Mouse (Mus musculus) MEL (cell line): ENCODE results near the gene Polr2e. TPM values are rescaled to one million over a fixed set of nuclear protein-coding genes. Genes with fewer than 3 reads are reported as not detected.

ENCODE experiments used
- DNase-seq: peaks from one replicate; pipeline ENCODE4 v3.0.0; 2011; ENCODE audit warnings: low read depth, low spot score
- H3K27ac ChIP-seq: 2 replicates; pipeline ENCODE4 v1.5.1; 2012; ENCODE audit warnings: low read depth, mild to moderate bottlenecking, control low read depth, low read length, moderate library complexity; ENCODE audit not compliant: control insufficient read depth
- H3K27me3 ChIP-seq, 2 experiments: fragments of 150-350 bp in 1 of 2; sonication (generic) in 1 of 2; 2 replicates each; pipeline ENCODE4 v1.6.1; 2012; ENCODE audit warnings: low read length in 2 of 2, mild to moderate bottlenecking in 2 of 2, improper control_type of control experiment in 1 of 2, moderate library complexity in 1 of 2; ENCODE audit not compliant: insufficient read depth in 2 of 2, control insufficient read depth in 1 of 2
- H3K36me3 ChIP-seq, 2 experiments: 2 replicates each; pipeline ENCODE4 v1.6.1; 2012 to 2014; ENCODE audit warnings: low read length in 2 of 2, improper control_type of control experiment in 1 of 2, inconsistent platforms in 1 of 2, mild to moderate bottlenecking in 1 of 2; ENCODE audit not compliant: insufficient read depth in 2 of 2, control insufficient read depth in 1 of 2
- H3K4me1 ChIP-seq, 2 experiments: fragments of 150-350 bp in 1 of 2; sonication (generic) in 1 of 2; 2 replicates each; pipeline ENCODE4 v1.6.1; 2012; ENCODE audit warnings: low read length in 2 of 2, improper control_type of control experiment in 1 of 2, mild to moderate bottlenecking in 1 of 2; ENCODE audit not compliant: insufficient read depth in 2 of 2, control insufficient read depth in 1 of 2
- H3K4me3 ChIP-seq, 2 experiments: fragments of 150-350 bp in 1 of 2; sonication (generic) in 1 of 2; 2 replicates each; pipeline ENCODE4 v1.5.1; 2012; ENCODE audit warnings: low read depth in 2 of 2, low read length in 2 of 2, mild to moderate bottlenecking in 2 of 2, moderate library complexity in 2 of 2, control low read depth in 1 of 2, improper control_type of control experiment in 1 of 2; ENCODE audit not compliant: control insufficient read depth in 1 of 2, insufficient read depth in 1 of 2
- H3K79me2 ChIP-seq: 2 replicates; pipeline ENCODE4 v1.6.1; 2012; ENCODE audit warnings: mild to moderate bottlenecking, low read length, moderate library complexity; ENCODE audit not compliant: control insufficient read depth, poor library complexity, insufficient read depth
- H3K9ac ChIP-seq: 2 replicates; pipeline ENCODE4 v1.6.1; 2012; ENCODE audit warnings: low read depth, mild to moderate bottlenecking, control low read depth, low read length, moderate library complexity; ENCODE audit not compliant: control insufficient read depth, poor library complexity, severe bottlenecking
- H3K9me3 ChIP-seq: fragments of 150-350 bp; sonication (generic); replicated peaks from 2 replicates; pipeline ENCODE4 v1.6.1; 2012; ENCODE audit warnings: mild to moderate bottlenecking, low read length, improper control_type of control experiment, moderate library complexity; ENCODE audit not compliant: insufficient read depth
- CHD1 ChIP-seq: IDR thresholded peaks from 2 replicates; pipeline ENCODE4 v1.6.1; 2012; ENCODE audit warnings: low read depth, mild to moderate bottlenecking, inconsistent platforms, low read length, improper control_type of control experiment
- CHD2 ChIP-seq: IDR thresholded peaks from 2 replicates; pipeline ENCODE4 v1.6.1; 2011; ENCODE audit warnings: low read length, improper control_type of control experiment
- CTCF ChIP-seq, 3 experiments: IDR thresholded peaks in 2 of 3; conservative IDR thresholded peaks in 1 of 3; 2 replicates each; pipeline ENCODE4 v1.5.1; 2011 to 2012; ENCODE audit warnings: low read length in 3 of 3, low read depth in 2 of 3, mild to moderate bottlenecking in 2 of 3, improper control_type of control experiment in 1 of 3, inconsistent platforms in 1 of 3, mixed read lengths in 1 of 3, moderate library complexity in 1 of 3; ENCODE audit not compliant: control insufficient read depth in 1 of 3, insufficient read depth in 1 of 3, poor library complexity in 1 of 3, severe bottlenecking in 1 of 3
- E2F4 ChIP-seq: IDR thresholded peaks from 2 replicates; pipeline ENCODE4 v1.6.1; 2011; ENCODE audit warnings: low read depth, low read length, improper control_type of control experiment, borderline replicate concordance
- ELF1 ChIP-seq: IDR thresholded peaks from 2 replicates; pipeline ENCODE4 v1.6.1; 2014; ENCODE audit warnings: low read depth, mild to moderate bottlenecking, inconsistent platforms, low read length, improper control_type of control experiment, moderate library complexity
- EP300 ChIP-seq, 2 experiments: IDR thresholded peaks; 2 replicates each; pipeline ENCODE4 v1.6.1; 2011; ENCODE audit warnings: improper control_type of control experiment in 2 of 2, low read length in 2 of 2, low read depth in 1 of 2, mild to moderate bottlenecking in 1 of 2
- ETS1 ChIP-seq: IDR thresholded peaks from 2 replicates; pipeline ENCODE4 v1.6.1; 2012; ENCODE audit warnings: low read depth, mild to moderate bottlenecking, inconsistent platforms, low read length, improper control_type of control experiment, moderate library complexity
- GABPA ChIP-seq: IDR thresholded peaks from 2 replicates; pipeline ENCODE4 v1.6.1; 2012; ENCODE audit warnings: low read depth, mild to moderate bottlenecking, inconsistent platforms, low read length, improper control_type of control experiment, moderate library complexity
- GATA1 ChIP-seq: IDR thresholded peaks from 2 replicates; pipeline ENCODE4 v1.6.1; 2011; ENCODE audit warnings: low read depth, low read length, improper control_type of control experiment
- HCFC1 ChIP-seq: IDR thresholded peaks from 2 replicates; pipeline ENCODE4 v1.6.1; 2012; ENCODE audit warnings: low read depth, mild to moderate bottlenecking, inconsistent platforms, low read length, improper control_type of control experiment, moderate library complexity
- JUND ChIP-seq: IDR thresholded peaks from 2 replicates; pipeline ENCODE4 v1.6.1; 2011; ENCODE audit warnings: low read depth, mild to moderate bottlenecking, improper control_type of control experiment, low read length
- KAT2A ChIP-seq: conservative IDR thresholded peaks from 2 replicates; pipeline ENCODE4 v1.6.1; 2012; ENCODE audit warnings: low read depth, low read length, improper control_type of control experiment, inconsistent platforms
- MAFK ChIP-seq: IDR thresholded peaks from 2 replicates; pipeline ENCODE4 v1.6.1; 2011; ENCODE audit warnings: low read depth, mild to moderate bottlenecking, low read length, improper control_type of control experiment, borderline replicate concordance
- MAX ChIP-seq: IDR thresholded peaks from 2 replicates; pipeline ENCODE4 v1.6.1; 2011; ENCODE audit warnings: low read length, improper control_type of control experiment
- MAZ ChIP-seq: IDR thresholded peaks from 2 replicates; pipeline ENCODE4 v1.6.1; 2012; ENCODE audit warnings: low read depth, mild to moderate bottlenecking, inconsistent platforms, low read length, improper control_type of control experiment
- MEF2A ChIP-seq: IDR thresholded peaks from 2 replicates; pipeline ENCODE4 v1.6.1; 2014; ENCODE audit warnings: low read depth, mild to moderate bottlenecking, inconsistent platforms, low read length, improper control_type of control experiment; ENCODE audit not compliant: poor library complexity, insufficient replicate concordance, severe bottlenecking; ENCODE audit errors: extremely low read depth
- MXI1 ChIP-seq: IDR thresholded peaks from 2 replicates; pipeline ENCODE4 v1.6.1; 2011; ENCODE audit warnings: mild to moderate bottlenecking, low read depth, low read length, improper control_type of control experiment
- MYB ChIP-seq: IDR thresholded peaks from 2 replicates; pipeline ENCODE4 v1.6.1; 2011; ENCODE audit warnings: mild to moderate bottlenecking, low read depth, low read length, improper control_type of control experiment
- MYC ChIP-seq: IDR thresholded peaks from 2 replicates; pipeline ENCODE4 v1.6.1; 2011; ENCODE audit warnings: low read depth, mild to moderate bottlenecking, low read length, improper control_type of control experiment, moderate library complexity
- NRF1 ChIP-seq: IDR thresholded peaks from 2 replicates; pipeline ENCODE4 v1.6.1; 2014; ENCODE audit warnings: low read depth, mild to moderate bottlenecking, inconsistent platforms, low read length, improper control_type of control experiment, moderate library complexity; ENCODE audit not compliant: poor library complexity, insufficient read depth, severe bottlenecking
- POLR2AphosphoS2 ChIP-seq: IDR thresholded peaks from 2 replicates; pipeline ENCODE4 v1.6.1; 2011; ENCODE audit warnings: low read length, improper control_type of control experiment
- POLR2AphosphoS5 ChIP-seq: IDR thresholded peaks from 2 replicates; pipeline ENCODE4 v1.6.1; 2012; ENCODE audit warnings: low read depth, borderline replicate concordance, mild to moderate bottlenecking, inconsistent platforms, low read length, moderate library complexity, mixed read lengths
- RAD21 ChIP-seq: IDR thresholded peaks from 2 replicates; pipeline ENCODE4 v1.6.1; 2011; ENCODE audit warnings: mild to moderate bottlenecking, low read depth, low read length, improper control_type of control experiment
- RCOR1 ChIP-seq: IDR thresholded peaks from 2 replicates; pipeline ENCODE4 v1.6.1; 2012; ENCODE audit warnings: low read depth, mild to moderate bottlenecking, inconsistent platforms, low read length, improper control_type of control experiment
- SIN3A ChIP-seq: IDR thresholded peaks from 2 replicates; pipeline ENCODE4 v1.6.1; 2012; ENCODE audit warnings: low read length, improper control_type of control experiment, inconsistent platforms
- SMC3 ChIP-seq: IDR thresholded peaks from 2 replicates; pipeline ENCODE4 v1.6.1; 2011; ENCODE audit warnings: low read depth, low read length, improper control_type of control experiment
- TAL1 ChIP-seq: IDR thresholded peaks from 2 replicates; pipeline ENCODE4 v1.6.1; 2012; ENCODE audit warnings: mild to moderate bottlenecking, inconsistent platforms, low read length, moderate library complexity, mixed read lengths
- TBP ChIP-seq: IDR thresholded peaks from 2 replicates; pipeline ENCODE4 v1.8.0; 2011; ENCODE audit warnings: low read depth, low read length, improper control_type of control experiment
- TCF12 ChIP-seq: IDR thresholded peaks from 2 replicates; pipeline ENCODE4 v1.6.1; 2014; ENCODE audit warnings: low read depth, mild to moderate bottlenecking, inconsistent platforms, low read length, improper control_type of control experiment, moderate library complexity
- UBTF ChIP-seq: IDR thresholded peaks from 2 replicates; pipeline ENCODE4 v1.6.1; 2012; ENCODE audit warnings: low read depth, mild to moderate bottlenecking, inconsistent platforms, low read length, improper control_type of control experiment, moderate library complexity, borderline replicate concordance; ENCODE audit not compliant: insufficient read depth
- USF1 ChIP-seq: IDR thresholded peaks from 2 replicates; pipeline ENCODE4 v1.6.1; 2014; ENCODE audit warnings: low read depth, mild to moderate bottlenecking, inconsistent platforms, low read length, improper control_type of control experiment, moderate library complexity
- USF2 ChIP-seq, 2 experiments: IDR thresholded peaks; 2 replicates each; pipeline ENCODE4 v1.6.1; 2011 to 2012; ENCODE audit warnings: improper control_type of control experiment in 2 of 2, low read length in 2 of 2, borderline replicate concordance in 1 of 2, inconsistent platforms in 1 of 2, low read depth in 1 of 2, mild to moderate bottlenecking in 1 of 2; ENCODE audit not compliant: insufficient read depth in 1 of 2
- ZC3H11A ChIP-seq: IDR thresholded peaks from 2 replicates; pipeline ENCODE4 v1.6.1; 2012; ENCODE audit warnings: low read depth, mild to moderate bottlenecking, inconsistent platforms, low read length, improper control_type of control experiment
- ZKSCAN1 ChIP-seq: IDR thresholded peaks from 2 replicates; pipeline ENCODE4 v1.6.1; 2012; ENCODE audit warnings: low read depth, mild to moderate bottlenecking, inconsistent platforms, low read length, improper control_type of control experiment, moderate library complexity
- ZNF384 ChIP-seq: IDR thresholded peaks from 2 replicates; pipeline ENCODE4 v1.6.1; 2012; ENCODE audit warnings: low read depth, mild to moderate bottlenecking, inconsistent platforms, low read length, improper control_type of control experiment
- polyA plus RNA-seq, 2 experiments: library from polyadenylated mRNA; stranded (reverse) in 1 of 2; unstranded in 1 of 2; fragments of >175 nt in 1 of 2; fragments of >200 nt in 1 of 2; gene quantifications; 2 replicates each; pipeline versions ENCODE4 v1.2.1 to v1.2.4; 2012; ENCODE audit warnings: low replicate concordance in 2 of 2, low read depth in 1 of 2; ENCODE audit not compliant: insufficient read length in 2 of 2, insufficient read depth in 1 of 2, missing spikeins in 1 of 2
- total RNA-seq: library from RNA; depleted of rRNA; stranded (reverse); fragments of 300-350 nt; gene quantifications from 2 replicates; pipeline ENCODE4 v1.2.3, GENCODE M21; 2012

Gene Polr2e
- total and polyA plus RNA-seq, 3 experiments: 169 to 279 (median 258) TPM

DNA sequence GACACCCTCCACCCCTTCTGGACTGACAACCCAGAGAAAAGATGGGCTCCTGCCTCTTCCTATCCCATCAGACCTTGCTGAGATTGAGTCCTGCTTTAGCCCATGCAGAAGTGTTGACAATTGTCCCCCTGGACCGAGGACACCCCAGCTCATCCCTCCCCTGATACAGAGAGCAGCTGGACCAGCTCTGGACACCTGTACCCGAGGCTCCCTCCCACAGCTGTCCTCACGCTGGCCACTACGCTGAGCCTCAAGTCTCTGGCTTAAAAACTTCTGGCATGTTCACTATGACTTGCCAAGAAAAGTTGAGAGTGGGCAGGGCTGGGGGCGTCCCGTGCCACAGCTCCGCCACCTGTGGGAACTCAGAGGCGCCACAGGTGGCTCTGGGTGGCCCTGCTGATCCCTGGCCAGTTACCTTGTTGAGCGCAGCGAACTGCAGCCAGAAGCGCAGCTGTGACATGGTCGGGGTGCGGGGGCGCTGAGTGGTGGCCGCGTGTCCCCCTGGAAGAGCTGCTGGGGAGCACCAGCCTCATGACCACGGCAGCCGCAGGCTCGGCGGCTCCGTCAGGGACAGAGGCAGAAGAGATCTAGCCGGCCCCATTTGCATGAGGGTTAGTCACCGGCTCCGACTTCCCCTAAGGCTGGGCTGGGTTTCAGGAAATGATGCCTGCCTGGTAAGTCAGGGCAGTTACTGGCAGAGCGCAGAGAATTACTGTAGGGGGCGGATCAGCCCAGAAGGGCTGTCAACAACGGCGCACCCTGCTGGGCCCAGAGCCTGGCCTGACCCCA, 35.4 kb upstream of the Polr2e start:
- no peaks in the 10 kb centered on the region for H3K9me3 ChIP-seq
- H3K79me2 ChIP-seq: no peaks in the 10 kb centered on the region; the same call in 1 of the 2 replicates
- no peaks in the 10 kb centered on the region for H3K27me3 ChIP-seq
- peaks cover 0 to 24% of the 10 kb centered on the region in 2 experiments; a peak in 2 of 4 replicates for H3K4me1 ChIP-seq
- peak overlapping the region; percentile 51 to 59; a peak in 3 of 4 replicates for H3K4me3 ChIP-seq
- H3K36me3 ChIP-seq: peaks cover 0 to 20% of the 10 kb centered on the region in 2 experiments; a peak in 2 of 4 replicates
- H3K27ac ChIP-seq: peak overlapping the region; percentile 61
- peak; percentile 91 for DNase-seq
- peak overlapping the region; percentile 77 for H3K9ac ChIP-seq
- no peak for TF ChIP-seq CHD1
- TF ChIP-seq USF1: no peak
- no peak for TF ChIP-seq MEF2A
- no peak for TF ChIP-seq JUND
- no peak for TF ChIP-seq TAL1
- TF ChIP-seq RCOR1: no peak
- TF ChIP-seq UBTF: no peak
- no peak for TF ChIP-seq E2F4
- no peak for TF ChIP-seq TCF12
- TF ChIP-seq ZKSCAN1: no peak
- TF ChIP-seq HCFC1: peak; percentile 67
- peak in 2 of 3 experiments; percentile 50 to 53; a peak in 4 of 6 replicates for TF ChIP-seq CTCF (IDR thresholded peaks at IDR 0.05 in 2 of 3, conservative IDR thresholded peaks at IDR 0.05 in 1 of 3; ENCODE audit: control insufficient read depth in 1 of 3, insufficient read depth in 1 of 3, low read depth in 2 of 3, low read length in 3 of 3, poor library complexity in 1 of 3, severe bottlenecking in 1 of 3)
- no peak for TF ChIP-seq MAX
- TF ChIP-seq GATA1: no peak
- TF ChIP-seq SIN3A: peak; percentile 75; the same call in 1 of the 2 replicates
- no peak for TF ChIP-seq NRF1
- TF ChIP-seq USF2 (IDR thresholded peaks at IDR 0.05; ENCODE audit: borderline replicate concordance in 1 of 2, insufficient read depth in 1 of 2, low read depth in 1 of 2, low read length in 2 of 2): no peak
- no peak for TF ChIP-seq MYC
- peak; percentile 78 for TF ChIP-seq ELF1
- no peak for TF ChIP-seq ZC3H11A
- TF ChIP-seq SMC3: peak; percentile 20; the same call in 1 of the 2 replicates
- no peak for TF ChIP-seq KAT2A
- no peak for TF ChIP-seq CHD2
- peak; percentile 24; the same call in 1 of the 2 replicates for TF ChIP-seq ETS1
- TF ChIP-seq MAZ: peak; percentile 65
- TF ChIP-seq MAFK: no peak
- 0 out of 2 replicates have a peak, but pooled peaks have one; percentile 43 for TF ChIP-seq MXI1
- no peak for TF ChIP-seq GABPA
- TF ChIP-seq RAD21: no peak; the same call in 1 of the 2 replicates
- TF ChIP-seq EP300 (IDR thresholded peaks at IDR 0.05; ENCODE audit: low read depth in 1 of 2, low read length in 2 of 2): 0 out of 4 replicates have a peak, but pooled peaks of 1 of the 2 experiments have one; percentile 6
- no peak for TF ChIP-seq POLR2AphosphoS2
- no peak for TF ChIP-seq ZNF384
- no peak for TF ChIP-seq POLR2AphosphoS5
- 0 out of 2 replicates have a peak, but pooled peaks have one; percentile 25 for TF ChIP-seq TBP
- no peak for TF ChIP-seq MYB
